Mouse (Mus musculus): Measurements from ENCODE around the gene Ssh1. TPM values are rescaled to one million over a fixed set of nuclear protein-coding genes. Genes with fewer than 3 reads are reported as not detected.

Ssh1 gene
- polyA plus RNA-seq, 1 experiment = 3.7 TPM

GRCm38 (mm10) chr5:114006974-114007373 is 13.3 kb upstream of the Ssh1 start:
- no peak for TF ChIP-seq MAX (IDR thresholded peaks at IDR 0.05)
- TF ChIP-seq MYOD1 (IDR thresholded peaks at IDR 0.05; ENCODE audit: control insufficient read depth, insufficient read length, low read depth) = no peak
- TF ChIP-seq CEBPB (IDR thresholded peaks at IDR 0.05; ENCODE audit: low read depth) = no peak
- TF ChIP-seq MYOG (IDR thresholded peaks at IDR 0.05; ENCODE audit: control insufficient read depth, extremely low read depth, insufficient read length) = no peak
- TF ChIP-seq CTCF (IDR thresholded peaks at IDR 0.05; ENCODE audit: control insufficient read depth, insufficient read depth, insufficient read length) = no peak
- TF ChIP-seq FOSL1 (IDR thresholded peaks at IDR 0.05; ENCODE audit: insufficient read depth, low read length, poor library complexity, severe bottlenecking) = no peak
- no peaks in the 10 kb centered on the region for H3K79me3 ChIP-seq (ENCODE audit: low read depth)
- no peak overlapping the region for H3ac ChIP-seq (ENCODE audit: control insufficient read depth, insufficient read length, low read depth)
- no peaks in the 10 kb centered on the region for H3K79me2 ChIP-seq (ENCODE audit: control insufficient read depth, insufficient read depth)
- H3K36me3 ChIP-seq (ENCODE audit: control insufficient read depth, insufficient read depth) = no peaks in the 10 kb centered on the region
- peaks cover 43% of the 10 kb centered on the region for H3K27me3 ChIP-seq (ENCODE audit: control insufficient read depth, insufficient read depth, insufficient read length)
- no peak overlapping the region for H3K4me3 ChIP-seq (ENCODE audit: insufficient read depth, poor library complexity, severe bottlenecking)

- no peaks in the 10 kb centered on the region for H3K36me3 ChIP-seq (ENCODE audit: control insufficient read depth, insufficient read depth)
- no peak overlapping the region for H3ac ChIP-seq (ENCODE audit: control insufficient read depth, insufficient read length, low read depth)
- TF ChIP-seq CTCF (IDR thresholded peaks at IDR 0.05; ENCODE audit: control insufficient read depth, insufficient read depth, insufficient read length) = no peak
- TF ChIP-seq CEBPB (IDR thresholded peaks at IDR 0.05; ENCODE audit: low read depth) = no peak
- no peak for TF ChIP-seq USF1 (IDR thresholded peaks at IDR 0.05; ENCODE audit: low read depth)
- TF ChIP-seq MYOG (IDR thresholded peaks at IDR 0.05; ENCODE audit: control insufficient read depth, extremely low read depth, insufficient read length) = no peak
- TF ChIP-seq MAX (IDR thresholded peaks at IDR 0.05) = no peak
- TF ChIP-seq FOSL1 (IDR thresholded peaks at IDR 0.05; ENCODE audit: insufficient read depth, low read length, poor library complexity, severe bottlenecking) = no peak
- peaks cover 35% of the 10 kb centered on the region for H3K27me3 ChIP-seq (ENCODE audit: control insufficient read depth, insufficient read depth, insufficient read length)
- H3K4me3 ChIP-seq (ENCODE audit: insufficient read depth, poor library complexity, severe bottlenecking) = no peak overlapping the region
- no peaks in the 10 kb centered on the region for H3K79me3 ChIP-seq (ENCODE audit: low read depth)
- no peaks in the 10 kb centered on the region for H3K79me2 ChIP-seq (ENCODE audit: control insufficient read depth, insufficient read depth)
These were observed 11.4 kb upstream of the Ssh1 start for GRCm38 (mm10) chr5:114005100-114005499.

- TF ChIP-seq FOSL1 (IDR thresholded peaks at IDR 0.05; ENCODE audit: insufficient read depth, low read length, poor library complexity, severe bottlenecking) = no peak
- no peak for TF ChIP-seq MYOG (IDR thresholded peaks at IDR 0.05; ENCODE audit: control insufficient read depth, extremely low read depth, insufficient read length)
- TF ChIP-seq MAX (IDR thresholded peaks at IDR 0.05) = no peak
- no peak for TF ChIP-seq USF1 (IDR thresholded peaks at IDR 0.05; ENCODE audit: low read depth)
- TF ChIP-seq CTCF (IDR thresholded peaks at IDR 0.05; ENCODE audit: control insufficient read depth, insufficient read depth, insufficient read length) = no peak
- no peak for TF ChIP-seq MYOD1 (IDR thresholded peaks at IDR 0.05; ENCODE audit: control insufficient read depth, insufficient read length, low read depth)
- no peak for TF ChIP-seq CEBPB (IDR thresholded peaks at IDR 0.05; ENCODE audit: low read depth)
- H3K36me3 ChIP-seq (ENCODE audit: control insufficient read depth, insufficient read depth) = no peaks in the 10 kb centered on the region
- no peaks in the 10 kb centered on the region for H3K79me2 ChIP-seq (ENCODE audit: control insufficient read depth, insufficient read depth)
These were observed 10.9 kb upstream of the Ssh1 start for GRCm38 (mm10) chr5:114004573-114004972.

GRCm38 (mm10) chr5:114003542-114003941 is 9.8 kb upstream of the Ssh1 start, which contains the start of gene Dao:
Gene Dao (plus strand): TSS chr5:114003703.
- H3ac ChIP-seq (ENCODE audit: control insufficient read depth, insufficient read length, low read depth) = no peak within 1 kb of the TSS

More at GRCm38 (mm10) chr5:114004573-114004972, 10.9 kb upstream of the Ssh1 start:
- H3ac ChIP-seq (ENCODE audit: control insufficient read depth, insufficient read length, low read depth) = no peak overlapping the region
- no peak overlapping the region for H3K4me3 ChIP-seq (ENCODE audit: insufficient read depth, poor library complexity, severe bottlenecking)
- peaks cover 35% of the 10 kb centered on the region for H3K27me3 ChIP-seq (ENCODE audit: control insufficient read depth, insufficient read depth, insufficient read length)
- no peaks in the 10 kb centered on the region for H3K79me3 ChIP-seq (ENCODE audit: low read depth)

GRCm38 (mm10) chr5:113999382-113999781 is 5.7 kb upstream of the Ssh1 start:
- Histone ChIP-seq H3K79me2 (ENCODE audit: control insufficient read depth, insufficient read depth) (no peaks in the 10 kb centered on the region), H3K79me3 (ENCODE audit: low read depth) (no peaks in the 10 kb centered on the region), H3K27me3 (ENCODE audit: control insufficient read depth, insufficient read depth, insufficient read length) (peaks cover 20% of the 10 kb centered on the region), H3K36me3 (ENCODE audit: control insufficient read depth, insufficient read depth) (no peaks in the 10 kb centered on the region), H3ac (ENCODE audit: control insufficient read depth, insufficient read length, low read depth) (no peak overlapping the region), H3K4me3 (ENCODE audit: insufficient read depth, poor library complexity, severe bottlenecking) (no peak overlapping the region)
- TF ChIP-seq MYOG (IDR thresholded peaks at IDR 0.05; ENCODE audit: control insufficient read depth, extremely low read depth, insufficient read length) (no peak), CEBPB (IDR thresholded peaks at IDR 0.05; ENCODE audit: low read depth) (no peak), CTCF (IDR thresholded peaks at IDR 0.05; ENCODE audit: control insufficient read depth, insufficient read depth, insufficient read length) (no peak), MAX (IDR thresholded peaks at IDR 0.05) (no peak), MYOD1 (IDR thresholded peaks at IDR 0.05; ENCODE audit: control insufficient read depth, insufficient read length, low read depth) (no peak), USF1 (IDR thresholded peaks at IDR 0.05; ENCODE audit: low read depth) (no peak), FOSL1 (IDR thresholded peaks at IDR 0.05; ENCODE audit: insufficient read depth, low read length, poor library complexity, severe bottlenecking) (no peak)

More at GRCm38 (mm10) chr5:114003542-114003941, 9.8 kb upstream of the Ssh1 start, which contains the start of gene Dao:
- Histone ChIP-seq H3K36me3 (ENCODE audit: control insufficient read depth, insufficient read depth) (no peaks in the 10 kb centered on the region), H3K4me3 (ENCODE audit: insufficient read depth, poor library complexity, severe bottlenecking) (no peak within 1 kb of the TSS), H3K79me3 (ENCODE audit: low read depth) (no peaks in the 10 kb centered on the region), H3K27me3 (ENCODE audit: control insufficient read depth, insufficient read depth, insufficient read length) (peaks cover 35% of the 10 kb centered on the region), H3K79me2 (ENCODE audit: control insufficient read depth, insufficient read depth) (no peaks in the 10 kb centered on the region)
- no peak for TF ChIP-seq MAX (IDR thresholded peaks at IDR 0.05)
- no peak for TF ChIP-seq CEBPB (IDR thresholded peaks at IDR 0.05; ENCODE audit: low read depth)
- no peak for TF ChIP-seq CTCF (IDR thresholded peaks at IDR 0.05; ENCODE audit: control insufficient read depth, insufficient read depth, insufficient read length)
- TF ChIP-seq FOSL1 (IDR thresholded peaks at IDR 0.05; ENCODE audit: insufficient read depth, low read length, poor library complexity, severe bottlenecking) = no peak
- no peak for TF ChIP-seq MYOG (IDR thresholded peaks at IDR 0.05; ENCODE audit: control insufficient read depth, extremely low read depth, insufficient read length)
- no peak for TF ChIP-seq MYOD1 (IDR thresholded peaks at IDR 0.05; ENCODE audit: control insufficient read depth, insufficient read length, low read depth)
- no peak for TF ChIP-seq USF1 (IDR thresholded peaks at IDR 0.05; ENCODE audit: low read depth)

- TF ChIP-seq MAX (IDR thresholded peaks at IDR 0.05) = no peak
- TF ChIP-seq USF1 (IDR thresholded peaks at IDR 0.05; ENCODE audit: low read depth) = no peak
- no peak for TF ChIP-seq MYOG (IDR thresholded peaks at IDR 0.05; ENCODE audit: control insufficient read depth, extremely low read depth, insufficient read length)
- TF ChIP-seq MYOD1 (IDR thresholded peaks at IDR 0.05; ENCODE audit: control insufficient read depth, insufficient read length, low read depth) = no peak
- no peak for TF ChIP-seq CTCF (IDR thresholded peaks at IDR 0.05; ENCODE audit: control insufficient read depth, insufficient read depth, insufficient read length)
- TF ChIP-seq FOSL1 (IDR thresholded peaks at IDR 0.05; ENCODE audit: insufficient read depth, low read length, poor library complexity, severe bottlenecking) = no peak
- TF ChIP-seq CEBPB (IDR thresholded peaks at IDR 0.05; ENCODE audit: low read depth) = no peak
- no peaks in the 10 kb centered on the region for H3K79me3 ChIP-seq (ENCODE audit: low read depth)
- no peak overlapping the region for H3ac ChIP-seq (ENCODE audit: control insufficient read depth, insufficient read length, low read depth)
- H3K27me3 ChIP-seq (ENCODE audit: control insufficient read depth, insufficient read depth, insufficient read length) = no peaks in the 10 kb centered on the region
- no peaks in the 10 kb centered on the region for H3K36me3 ChIP-seq (ENCODE audit: control insufficient read depth, insufficient read depth)
- H3K4me3 ChIP-seq (ENCODE audit: insufficient read depth, poor library complexity, severe bottlenecking) = no peak overlapping the region
- H3K79me2 ChIP-seq (ENCODE audit: control insufficient read depth, insufficient read depth) = no peaks in the 10 kb centered on the region
These were observed 2.8 kb upstream of the Ssh1 start for GRCm38 (mm10) chr5:113996458-113996857.

All from C2C12 (cell line).